Mouse (Mus musculus) liver, adult 2 months (tissue): Measurements from ENCODE around the gene Gm20388. TPM values are rescaled to one million over a fixed set of nuclear protein-coding genes. Genes with fewer than 3 reads are reported as not detected.
A peak's percentile ranks its signal among the peaks of the same experiment; 100 is the strongest.

Experiments
- DNase-seq: peaks from one replicate; pipeline ENCODE4 v3.0.0-alpha.2; 2011; ENCODE audit warnings: low read depth, low spot score; ENCODE audit errors: extremely low read depth
- H3K27ac ChIP-seq: fragments of 200-500 bp; replicated peaks from 2 replicates; pipeline ENCODE4 v1.5.1; 2012; ENCODE audit warnings: low read depth, mild to moderate bottlenecking, control low read depth, inconsistent platforms, low read length; ENCODE audit not compliant: insufficient read depth
- H3K27me3 ChIP-seq: fragments of 200-500 bp; 2 replicates; pipeline ENCODE4 v1.6.1; 2012; ENCODE audit warnings: mild to moderate bottlenecking, moderate library complexity, low read length, inconsistent platforms; ENCODE audit not compliant: control insufficient read depth, insufficient read depth
- H3K36me3 ChIP-seq: fragments of 200-500 bp; 2 replicates; pipeline ENCODE4 v1.6.1; 2012; ENCODE audit warnings: low read length, inconsistent platforms; ENCODE audit not compliant: control insufficient read depth, insufficient read depth
- H3K4me1 ChIP-seq: fragments of 200-500 bp; 2 replicates; pipeline ENCODE4 v1.6.1; 2011; ENCODE audit warnings: low read length; ENCODE audit not compliant: control insufficient read depth, insufficient read depth
- H3K4me3 ChIP-seq: fragments of 200-500 bp; 2 replicates; pipeline ENCODE4 v1.5.1; 2011; ENCODE audit warnings: low read depth, mild to moderate bottlenecking, control low read depth, low read length, moderate library complexity; ENCODE audit not compliant: insufficient read depth
- H3K79me2 ChIP-seq: fragments of 200-500 bp; 2 replicates; pipeline ENCODE4 v1.6.1; 2012; ENCODE audit warnings: inconsistent platforms, mild to moderate bottlenecking, low read length, moderate library complexity; ENCODE audit not compliant: control insufficient read depth, insufficient read depth
- H3K9ac ChIP-seq: fragments of 200-500 bp; 2 replicates; pipeline ENCODE4 v1.6.1; 2012; ENCODE audit warnings: low read depth, mild to moderate bottlenecking, control low read depth, inconsistent platforms, low read length
- CTCF ChIP-seq: fragments of 200-500 bp; IDR thresholded peaks from 2 replicates; pipeline ENCODE4 v1.5.1; 2011; ENCODE audit warnings: low read depth, low read length, control low read depth
- POLR2A ChIP-seq: fragments of 200-500 bp; IDR thresholded peaks from 2 replicates; pipeline ENCODE4 v1.6.1; 2011; ENCODE audit warnings: low read length, control low read depth; ENCODE audit not compliant: insufficient read depth; ENCODE audit errors: extremely low read depth
- WGBS: fragments of 180-500 bp; shearing (Covaris S2); methylation state at CpG from one replicate; pipeline ENCODE4 v1.1.7; 2018; 5-methylcytosine and 5-hydroxymethylcytosine counted together
- polyA plus RNA-seq: library from polyadenylated mRNA; depleted of rRNA; stranded (reverse); fragments of >200 nt; gene quantifications from 2 replicates; pipeline ENCODE4 v1.2.3, GENCODE M21; 2012
- total RNA-seq: library from RNA; depleted of rRNA; stranded (reverse); fragments of >200 nt; gene quantifications from 2 replicates; pipeline ENCODE4 v1.2.3, GENCODE M21; 2014

Gm20388 gene
- total and polyA plus RNA-seq, 2 experiments: 6.4 to 19.9 TPM

DNA sequence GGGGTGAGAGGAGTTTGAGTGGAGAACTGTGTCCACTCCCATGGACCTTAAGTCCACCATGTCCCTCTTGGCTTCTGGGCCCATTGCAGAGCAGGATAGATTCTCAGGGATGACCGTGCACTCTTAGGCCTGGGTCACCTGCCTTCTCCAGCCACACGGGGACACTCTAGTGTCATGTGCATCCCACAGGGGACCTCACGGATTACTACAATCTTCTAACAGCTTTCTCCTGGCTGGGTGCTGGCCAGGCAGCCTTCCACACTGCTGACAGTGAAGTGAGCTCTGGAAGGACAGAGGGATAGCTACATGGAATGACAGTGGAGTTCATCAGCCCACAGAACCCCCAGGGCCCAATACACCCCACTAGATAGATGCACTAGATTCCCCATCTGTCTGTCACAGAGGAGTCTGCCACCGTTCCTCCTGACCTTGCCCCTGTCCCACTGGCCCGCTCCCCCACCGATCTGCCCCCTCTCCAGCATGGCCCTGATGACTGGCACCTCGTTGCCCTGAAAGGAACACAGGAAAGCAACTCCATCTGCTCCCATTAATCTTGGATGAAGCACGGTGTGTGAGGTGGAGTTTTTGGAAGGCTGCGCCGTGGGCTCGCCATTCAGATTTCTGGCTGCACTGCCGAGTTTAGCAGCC is 2287.9 kb downstream of the Gm20388 start:
- 82% methylated on average over 12 of the region's 12 CpGs for WGBS
- no peak for DNase-seq

DNA sequence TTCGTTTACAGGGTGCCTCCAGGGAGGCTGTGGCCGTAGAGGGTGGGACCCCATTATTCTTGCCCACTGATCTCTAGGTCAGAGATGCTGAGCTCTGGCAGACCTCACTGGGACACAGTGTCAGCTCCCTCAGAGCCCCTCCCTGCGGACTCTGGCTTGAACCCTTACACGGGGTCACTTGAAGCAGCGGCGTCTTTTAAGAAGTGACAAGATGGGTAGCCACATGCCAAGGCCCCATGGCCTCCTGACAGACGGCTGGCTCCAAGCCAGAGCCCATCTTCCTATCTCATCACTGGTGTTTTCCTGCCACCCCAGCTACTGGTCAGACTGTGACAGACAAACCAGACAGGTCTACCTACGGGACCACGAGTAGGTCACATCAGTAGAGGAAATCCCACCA is 2288.6 kb downstream of the Gm20388 start:
- no peaks in the 10 kb centered on the region for H3K4me1 ChIP-seq
- no peak overlapping the region for H3K9ac ChIP-seq
- H3K79me2 ChIP-seq: no peaks in the 10 kb centered on the region
- DNase-seq: no peak
- TF ChIP-seq POLR2A (no peak), CTCF (no peak)
- WGBS: 88% methylated on average over 9 of the region's 9 CpGs
- no peak overlapping the region for H3K4me3 ChIP-seq
- H3K27me3 ChIP-seq: no peaks in the 10 kb centered on the region
- H3K36me3 ChIP-seq: no peaks in the 10 kb centered on the region
- H3K27ac ChIP-seq: no peak overlapping the region

More for the DNA sequence above, 2287.9 kb downstream of the Gm20388 start:
- Histone ChIP-seq H3K79me2 (no peaks in the 10 kb centered on the region), H3K4me1 (no peaks in the 10 kb centered on the region), H3K9ac (no peak overlapping the region), H3K4me3 (no peak overlapping the region), H3K27ac (no peak overlapping the region), H3K27me3 (no peaks in the 10 kb centered on the region), H3K36me3 (no peaks in the 10 kb centered on the region)
- TF ChIP-seq CTCF: no peak
- TF ChIP-seq POLR2A: no peak

GRCm38 (mm10) chr8:122199841-122200240 is 2289.2 kb downstream of the Gm20388 start:
- Histone ChIP-seq H3K4me1 (no peaks in the 10 kb centered on the region), H3K27ac (no peak overlapping the region), H3K79me2 (no peaks in the 10 kb centered on the region), H3K9ac (no peak overlapping the region), H3K27me3 (no peaks in the 10 kb centered on the region), H3K4me3 (no peak overlapping the region), H3K36me3 (no peaks in the 10 kb centered on the region)
- TF ChIP-seq CTCF (no peak), POLR2A (no peak)
- 57% methylated on average over 4 of the region's 4 CpGs for WGBS
- peak; percentile 75 for DNase-seq

DNA sequence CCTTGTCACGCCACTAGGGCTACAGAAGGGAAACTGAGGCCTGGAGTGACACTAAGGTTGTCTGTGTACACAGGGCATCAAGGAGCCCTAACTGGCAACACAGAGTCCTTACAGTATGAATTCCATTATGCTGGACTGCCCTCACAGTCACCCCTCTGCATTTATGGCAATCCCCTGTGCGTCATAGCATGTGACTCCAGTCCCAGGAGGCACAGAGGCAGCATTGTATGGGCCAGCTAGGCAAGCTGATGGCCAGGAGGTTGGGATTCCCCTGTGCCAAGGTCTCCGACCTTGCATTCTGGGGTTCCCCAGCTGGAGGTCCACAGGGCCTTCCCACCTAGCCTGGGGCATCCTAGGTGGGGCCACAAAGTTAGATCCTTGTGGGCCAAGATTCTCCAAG is 2300.9 kb downstream of the Gm20388 start:
- DNase-seq: no peak
- no peaks in the 10 kb centered on the region for H3K4me1 ChIP-seq
- H3K4me3 ChIP-seq: no peak overlapping the region
- H3K9ac ChIP-seq: no peak overlapping the region
- H3K79me2 ChIP-seq: no peaks in the 10 kb centered on the region
- H3K36me3 ChIP-seq: no peaks in the 10 kb centered on the region
- TF ChIP-seq POLR2A: no peak
- no peak for TF ChIP-seq CTCF
- no peak overlapping the region for H3K27ac ChIP-seq
- H3K27me3 ChIP-seq: no peaks in the 10 kb centered on the region
- WGBS: 93% methylated on average over 3 of the region's 3 CpGs

DNA sequence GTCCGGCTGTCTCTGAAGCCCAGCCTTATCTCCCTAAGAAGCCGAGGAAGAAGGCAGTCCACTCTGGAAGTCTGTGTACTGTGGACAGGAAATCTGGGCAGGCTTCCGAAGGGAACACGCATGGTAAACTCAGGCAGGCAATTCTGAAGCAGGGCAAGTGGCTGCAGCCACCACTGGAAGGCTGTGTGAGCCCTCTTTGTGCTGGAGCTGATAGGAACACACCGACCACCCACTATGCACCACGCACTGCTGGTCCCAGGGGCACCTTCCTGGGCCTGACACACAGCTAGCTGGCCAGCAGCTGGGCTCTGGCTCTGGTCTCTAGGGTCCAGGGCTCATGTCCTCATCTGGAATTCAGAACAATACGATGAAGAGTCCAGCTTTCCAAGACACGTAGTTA is 2305.0 kb downstream of the Gm20388 start:
- H3K79me2 ChIP-seq: no peaks in the 10 kb centered on the region
- no peaks in the 10 kb centered on the region for H3K4me1 ChIP-seq
- no peak overlapping the region for H3K27ac ChIP-seq
- H3K9ac ChIP-seq: no peak overlapping the region
- H3K36me3 ChIP-seq: no peaks in the 10 kb centered on the region
- WGBS: 63% methylated on average over 8 of the region's 8 CpGs
- H3K27me3 ChIP-seq: no peaks in the 10 kb centered on the region
- H3K4me3 ChIP-seq: no peak overlapping the region
- TF ChIP-seq CTCF (no peak), POLR2A (no peak)
- DNase-seq: no peak

- WGBS: 75% methylated on average over 6 of the region's 6 CpGs
- TF ChIP-seq CTCF: no peak
- no peak for TF ChIP-seq POLR2A
- H3K27me3 ChIP-seq: no peaks in the 10 kb centered on the region
- no peak overlapping the region for H3K9ac ChIP-seq
- H3K4me3 ChIP-seq: no peak overlapping the region
- H3K79me2 ChIP-seq: no peaks in the 10 kb centered on the region
- H3K36me3 ChIP-seq: no peaks in the 10 kb centered on the region
- no peak overlapping the region for H3K27ac ChIP-seq
- no peak for DNase-seq
- no peaks in the 10 kb centered on the region for H3K4me1 ChIP-seq
Measured at GRCm38 (mm10) chr8:122216433-122216832, 2305.8 kb downstream of the Gm20388 start.
